Mouse (Mus musculus): ENCODE data around the gene Ubac2. TPM values are rescaled to one million over a fixed set of nuclear protein-coding genes. Genes with fewer than 3 reads are reported as not detected.

The Ubac2 gene
- polyA plus RNA-seq, 1 experiment from 2014 or later: 67.3 TPM

DNA sequence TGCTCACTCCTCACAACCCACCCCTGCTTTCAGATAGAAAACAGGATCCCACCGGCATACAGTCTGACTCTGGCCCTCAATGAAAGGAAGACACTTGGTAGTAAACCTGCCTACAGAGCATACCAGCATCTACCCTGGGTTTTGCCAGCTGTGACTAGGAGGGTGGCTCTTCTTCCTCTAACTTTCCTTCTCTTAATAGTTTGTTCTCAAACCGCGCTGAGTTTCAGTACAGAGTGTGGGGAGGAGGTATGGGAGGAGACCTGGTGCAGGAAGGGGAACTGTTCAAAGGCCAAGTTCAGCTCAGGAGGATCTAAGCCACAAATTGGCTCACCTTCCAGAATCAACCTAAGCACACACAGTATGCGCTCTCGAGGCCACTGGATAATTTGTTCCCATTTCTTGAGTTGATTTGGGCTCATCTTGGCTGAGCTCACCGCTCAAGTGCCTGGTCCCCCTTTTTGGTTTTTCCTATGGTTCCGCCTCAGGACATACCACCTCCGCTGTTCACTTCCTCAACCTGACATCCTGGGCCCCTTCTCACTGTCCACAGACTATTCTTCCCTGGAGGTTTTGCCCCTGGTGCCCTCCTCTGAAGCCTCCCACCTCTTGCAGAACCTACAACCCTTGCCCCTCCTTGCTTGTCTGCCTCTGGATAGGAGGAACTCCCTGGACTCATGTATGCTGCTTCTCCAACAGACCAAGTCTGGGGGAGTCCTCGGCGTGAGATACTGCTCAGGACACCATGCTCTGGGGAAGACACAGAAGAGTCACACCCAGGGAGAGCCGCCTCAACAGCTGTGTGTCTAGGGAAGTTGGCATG lies 150.7 kb downstream of the Ubac2 start:
- Histone ChIP-seq H3K4me2 (replicated peaks) (no peak overlapping the region), H3K27me3 (no peaks in the 10 kb centered on the region), H3K9me3 (replicated peaks) (no peaks in the 10 kb centered on the region), H3K9ac (no peak overlapping the region), H3K36me3 (no peaks in the 10 kb centered on the region), H3K4me3 (replicated peaks) (no peak overlapping the region), H3K4me1 (no peaks in the 10 kb centered on the region), H3K27ac (replicated peaks) (no peak overlapping the region)
- ATAC-seq (ENCODE audit: insufficient number of reproducible peaks, low FRiP score, low TSS enrichment, low read depth): no peak
- 79% methylated on average over 11 of the region's 11 CpGs for WGBS

DNA sequence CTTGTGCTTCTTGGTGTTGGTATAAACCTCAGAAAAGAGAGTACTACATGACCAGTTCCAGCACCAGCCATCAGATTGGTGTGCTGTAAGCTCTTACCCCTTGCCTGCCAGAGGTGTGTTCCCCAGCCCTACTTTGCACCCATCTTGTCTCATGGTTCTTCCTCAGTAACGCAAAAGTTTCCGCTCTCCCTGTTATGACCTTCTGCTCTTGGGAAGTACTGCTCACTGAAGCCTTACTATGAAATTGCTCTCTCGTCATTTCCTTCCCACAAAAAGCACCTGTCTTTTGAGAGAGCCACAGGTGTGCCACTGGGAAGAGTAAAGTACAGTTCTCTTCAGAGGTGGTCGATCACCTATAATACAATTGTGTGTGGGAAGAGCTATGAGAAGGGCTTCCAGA lies 151.4 kb downstream of the Ubac2 start:
- H3K4me1 ChIP-seq: no peaks in the 10 kb centered on the region
- no peak for ATAC-seq (ENCODE audit: insufficient number of reproducible peaks, low FRiP score, low TSS enrichment, low read depth)
- H3K4me2 ChIP-seq (replicated peaks): no peak overlapping the region
- no peaks in the 10 kb centered on the region for H3K9me3 ChIP-seq (replicated peaks)
- no peaks in the 10 kb centered on the region for H3K27me3 ChIP-seq
- 87% methylated on average over 4 of the region's 4 CpGs for WGBS
- H3K4me3 ChIP-seq (replicated peaks): no peak overlapping the region
- no peak overlapping the region for H3K9ac ChIP-seq
- H3K27ac ChIP-seq (replicated peaks): no peak overlapping the region
- no peaks in the 10 kb centered on the region for H3K36me3 ChIP-seq

DNA sequence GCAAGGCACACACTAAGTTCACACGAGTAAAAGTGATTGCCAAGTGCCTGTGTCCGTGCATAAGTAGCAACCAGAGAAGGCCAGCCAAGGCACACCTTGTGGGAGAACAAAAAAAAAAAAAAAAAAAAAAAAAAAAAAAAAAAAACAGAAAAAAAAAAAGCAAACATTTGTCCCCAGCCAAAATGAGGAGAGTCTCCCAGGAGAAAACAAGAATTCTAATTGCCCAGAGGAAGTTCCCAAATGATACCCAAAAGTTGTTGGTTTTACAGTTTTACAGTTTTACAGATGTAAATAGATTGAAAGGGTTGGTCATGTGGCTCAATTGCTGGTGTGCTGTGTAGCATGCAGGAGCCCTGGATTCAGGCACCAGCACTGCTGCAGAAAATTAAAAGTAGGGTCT lies 153.6 kb downstream of the Ubac2 start:
- Histone ChIP-seq H3K36me3 (no peaks in the 10 kb centered on the region), H3K27me3 (no peaks in the 10 kb centered on the region), H3K4me3 (replicated peaks) (no peak overlapping the region), H3K4me1 (no peaks in the 10 kb centered on the region), H3K9ac (no peak overlapping the region), H3K4me2 (replicated peaks) (no peak overlapping the region), H3K27ac (replicated peaks) (no peak overlapping the region), H3K9me3 (replicated peaks) (0 out of 2 replicates have a peak, but pooled peaks cover 3% of the 10 kb centered on the region)
- ATAC-seq (ENCODE audit: insufficient number of reproducible peaks, low FRiP score, low TSS enrichment, low read depth): no peak
- WGBS: 76% methylated on average over 2 of the region's 2 CpGs

DNA sequence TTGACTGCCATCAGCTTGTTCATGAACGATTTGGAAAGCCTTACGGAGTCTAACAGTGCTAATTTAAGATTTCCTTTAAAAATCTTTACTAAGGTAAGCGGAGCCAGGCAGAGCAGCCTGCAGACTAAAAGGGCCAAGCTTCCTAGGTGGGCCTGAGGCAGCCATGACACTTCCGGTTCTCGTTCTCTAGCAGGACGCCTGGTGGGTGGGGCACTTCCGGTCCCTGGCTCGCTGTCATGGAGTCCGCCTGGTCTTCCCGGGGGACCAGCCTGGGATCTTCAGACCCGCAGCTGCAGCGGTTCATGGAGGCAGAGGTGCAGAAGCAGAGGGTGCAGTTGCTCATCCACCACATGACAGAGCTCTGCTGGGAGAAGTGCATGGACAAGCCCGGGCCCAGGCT lies 156.0 kb downstream of the Ubac2 start, which contains the start of gene Timm8a2:
TSS of gene Timm8a2 (plus strand) at position 224 of the 400 bp plus-strand sequence.
- Histone ChIP-seq H3K4me2 (replicated peaks) (no peak within 1 kb of the TSS), H3K36me3 (no peaks in the 10 kb centered on the region), H3K4me3 (replicated peaks) (no peak within 1 kb of the TSS), H3K4me1 (no peaks in the 10 kb centered on the region), H3K9me3 (replicated peaks) (0 out of 2 replicates have a peak, but pooled peaks cover 3% of the 10 kb centered on the region), H3K27ac (replicated peaks) (no peak within 1 kb of the TSS), H3K9ac (no peak within 1 kb of the TSS), H3K27me3 (no peaks in the 10 kb centered on the region)
- ATAC-seq (ENCODE audit: insufficient number of reproducible peaks, low FRiP score, low TSS enrichment, low read depth): no peak
- 92% methylated on average over 13 of the region's 13 CpGs for WGBS

DNA sequence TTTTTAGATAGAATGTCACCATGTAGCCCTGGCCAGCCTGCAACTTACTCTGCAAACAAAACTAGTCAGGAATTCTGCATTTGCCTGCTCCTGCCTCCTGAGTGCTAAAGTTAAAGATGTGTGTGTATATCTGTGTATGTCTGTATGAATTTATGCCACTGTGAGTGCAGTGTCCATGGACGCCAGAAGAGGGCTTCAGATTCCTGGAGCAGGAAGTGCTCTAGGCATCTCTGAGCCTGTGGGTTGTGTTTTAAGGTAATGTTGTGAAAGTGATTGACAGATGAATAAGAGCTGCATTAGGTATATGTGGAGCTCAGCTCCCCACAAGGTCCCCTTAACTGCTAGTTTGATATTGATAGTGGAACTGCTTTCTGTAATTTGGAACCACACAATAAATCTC lies 156.8 kb downstream of the Ubac2 start:
- Histone ChIP-seq H3K9me3 (replicated peaks) (0 out of 2 replicates have a peak, but pooled peaks cover 3% of the 10 kb centered on the region), H3K27ac (replicated peaks) (no peak overlapping the region), H3K4me3 (replicated peaks) (no peak overlapping the region), H3K4me2 (replicated peaks) (no peak overlapping the region), H3K4me1 (no peaks in the 10 kb centered on the region), H3K9ac (no peak overlapping the region), H3K27me3 (no peaks in the 10 kb centered on the region), H3K36me3 (no peaks in the 10 kb centered on the region)
- ATAC-seq (ENCODE audit: insufficient number of reproducible peaks, low FRiP score, low TSS enrichment, low read depth): no peak
- WGBS: 86% methylated on average over 1 of the region's 1 CpGs

DNA sequence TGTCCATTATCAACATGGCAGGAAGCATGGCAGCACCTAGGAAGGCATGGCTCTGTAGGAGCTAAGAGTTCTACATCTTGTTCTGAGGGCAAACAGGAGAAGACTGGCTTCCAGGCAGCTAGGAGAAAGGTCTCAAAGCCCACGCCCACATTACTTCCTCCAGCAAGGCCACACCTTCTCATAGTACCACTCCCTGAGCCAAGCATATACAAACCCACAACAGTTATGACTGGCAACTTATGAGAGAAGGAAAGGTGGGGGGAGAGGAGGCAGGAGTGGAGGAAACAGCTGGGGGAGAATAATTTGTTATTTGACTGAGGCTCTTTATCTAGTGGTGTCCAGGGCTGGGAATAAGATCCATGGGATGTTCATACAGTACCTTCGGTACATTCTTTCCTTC lies 157.4 kb downstream of the Ubac2 start:
- Histone ChIP-seq H3K27ac (replicated peaks) (no peak overlapping the region), H3K4me2 (replicated peaks) (no peak overlapping the region), H3K36me3 (no peaks in the 10 kb centered on the region), H3K4me1 (no peaks in the 10 kb centered on the region), H3K9ac (no peak overlapping the region), H3K4me3 (replicated peaks) (no peak overlapping the region), H3K27me3 (no peaks in the 10 kb centered on the region), H3K9me3 (replicated peaks) (0 out of 2 replicates have a peak, but pooled peaks cover 3% of the 10 kb centered on the region)
- no peak for ATAC-seq (ENCODE audit: insufficient number of reproducible peaks, low FRiP score, low TSS enrichment, low read depth)
- WGBS: 89% methylated on average over 2 of the region's 2 CpGs

DNA sequence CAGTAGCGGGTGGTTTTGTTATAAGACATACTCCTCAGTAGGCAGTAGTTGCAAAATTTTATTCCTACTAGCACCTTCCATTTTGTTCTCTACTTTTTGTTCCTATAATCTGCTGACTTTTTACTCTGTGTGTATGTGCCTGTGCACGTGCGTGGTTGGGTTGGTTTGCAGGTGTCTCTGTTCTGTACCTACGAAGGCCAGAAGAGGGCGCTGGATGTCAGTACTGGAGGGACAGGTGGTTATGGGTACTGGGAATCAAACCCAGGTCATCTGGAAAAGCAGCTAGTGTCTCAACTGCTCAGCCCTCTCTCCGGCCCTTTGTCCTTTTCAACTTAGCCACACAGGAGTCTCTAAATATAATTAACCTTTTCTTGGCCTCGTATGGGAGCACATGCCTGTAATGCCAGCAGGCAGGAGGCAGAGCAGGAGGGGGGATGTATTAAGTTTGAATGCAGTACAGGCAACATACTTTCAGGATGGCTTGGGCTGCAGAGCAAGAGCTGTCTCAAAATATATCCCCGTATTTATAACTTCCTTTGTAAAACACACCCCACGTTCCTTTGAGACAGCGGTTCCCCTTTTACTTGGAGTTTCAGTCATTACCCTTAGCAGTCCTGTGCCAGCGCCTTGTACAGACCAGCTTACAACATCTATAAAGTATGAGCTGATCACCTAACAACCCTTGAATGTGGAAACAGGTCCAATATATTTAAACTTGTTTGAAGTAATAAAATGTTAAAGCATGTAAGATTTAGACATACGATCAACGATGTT lies 160.6 kb downstream of the Ubac2 start:
- no peak overlapping the region for H3K27ac ChIP-seq (replicated peaks)
- H3K27me3 ChIP-seq: no peaks in the 10 kb centered on the region
- no peak for ATAC-seq (ENCODE audit: insufficient number of reproducible peaks, low FRiP score, low TSS enrichment, low read depth)
- 82% methylated on average over 13 of the region's 13 CpGs for WGBS
- H3K4me2 ChIP-seq (replicated peaks): no peak overlapping the region
- no peaks in the 10 kb centered on the region for H3K4me1 ChIP-seq
- 0 out of 2 replicates have a peak, but pooled peaks cover 3% of the 10 kb centered on the region for H3K9me3 ChIP-seq (replicated peaks)
- no peak overlapping the region for H3K9ac ChIP-seq
- no peaks in the 10 kb centered on the region for H3K36me3 ChIP-seq
- no peak overlapping the region for H3K4me3 ChIP-seq (replicated peaks)

DNA sequence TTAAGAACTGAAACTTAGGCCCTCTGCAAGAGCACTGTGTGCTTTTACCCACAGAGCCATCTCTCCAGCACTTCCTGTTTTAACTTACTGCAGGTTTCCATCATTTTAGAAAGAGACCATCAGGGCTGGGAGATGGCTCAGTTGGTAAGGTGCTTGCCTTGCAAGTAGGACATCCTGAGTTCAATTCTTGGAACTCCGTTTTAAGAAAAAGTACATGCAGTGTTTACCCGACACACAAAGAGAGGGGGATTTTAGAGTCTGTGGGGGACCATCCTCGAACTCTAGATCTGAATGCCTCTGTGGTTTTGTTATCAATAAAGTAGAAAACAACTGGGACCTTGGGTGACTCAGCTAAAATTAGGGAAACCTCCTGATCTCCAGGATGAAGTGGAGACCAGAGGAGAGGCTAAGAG lies 163.0 kb downstream of the Ubac2 start:
- 85% methylated on average over 3 of the region's 3 CpGs for WGBS

DNA sequence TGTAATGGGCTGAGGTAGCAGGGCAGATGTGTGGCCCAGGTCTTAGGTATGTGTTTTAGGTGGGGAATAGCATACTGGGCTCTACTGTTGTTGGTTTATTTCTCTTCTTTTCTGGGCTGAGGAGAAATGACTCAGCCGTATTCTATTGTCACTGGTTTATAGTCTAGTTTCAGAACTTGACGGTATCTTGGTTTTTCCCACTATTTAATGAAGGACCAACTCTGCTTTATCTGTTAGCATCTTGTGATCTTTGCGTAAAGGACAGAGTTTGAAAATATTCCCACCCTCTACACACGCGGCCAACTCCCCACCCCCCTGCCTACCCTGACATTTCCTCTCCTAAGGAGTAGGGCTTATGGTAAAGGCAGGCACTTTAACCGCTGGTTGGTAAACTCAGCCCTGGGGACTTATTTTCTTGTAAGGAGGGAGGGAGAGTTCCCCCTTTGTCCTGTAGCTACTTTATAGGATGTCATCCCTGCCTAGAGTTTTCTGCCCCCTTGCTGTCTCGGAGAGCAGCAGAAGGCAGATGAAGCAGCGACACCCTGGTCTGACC lies 163.8 kb downstream of the Ubac2 start:
- H3K27ac ChIP-seq (replicated peaks): no peak overlapping the region
- no peaks in the 10 kb centered on the region for H3K4me1 ChIP-seq
- WGBS: 71% methylated on average over 8 of the region's 8 CpGs
- no peak overlapping the region for H3K9ac ChIP-seq
- no peak overlapping the region for H3K4me3 ChIP-seq (replicated peaks)
- H3K4me2 ChIP-seq (replicated peaks): no peak overlapping the region
- no peaks in the 10 kb centered on the region for H3K36me3 ChIP-seq
- no peaks in the 10 kb centered on the region for H3K9me3 ChIP-seq (replicated peaks)
- no peak for ATAC-seq (ENCODE audit: insufficient number of reproducible peaks, low FRiP score, low TSS enrichment, low read depth)
- H3K27me3 ChIP-seq: no peaks in the 10 kb centered on the region

More for the DNA sequence above, 163.0 kb downstream of the Ubac2 start:
- no peak overlapping the region for H3K9ac ChIP-seq
- no peak overlapping the region for H3K27ac ChIP-seq (replicated peaks)
- no peaks in the 10 kb centered on the region for H3K4me1 ChIP-seq
- no peak overlapping the region for H3K4me3 ChIP-seq (replicated peaks)
- no peak for ATAC-seq (ENCODE audit: insufficient number of reproducible peaks, low FRiP score, low TSS enrichment, low read depth)
- no peaks in the 10 kb centered on the region for H3K36me3 ChIP-seq
- no peak overlapping the region for H3K4me2 ChIP-seq (replicated peaks)
- H3K27me3 ChIP-seq: no peaks in the 10 kb centered on the region
- H3K9me3 ChIP-seq (replicated peaks): no peaks in the 10 kb centered on the region

DNA sequence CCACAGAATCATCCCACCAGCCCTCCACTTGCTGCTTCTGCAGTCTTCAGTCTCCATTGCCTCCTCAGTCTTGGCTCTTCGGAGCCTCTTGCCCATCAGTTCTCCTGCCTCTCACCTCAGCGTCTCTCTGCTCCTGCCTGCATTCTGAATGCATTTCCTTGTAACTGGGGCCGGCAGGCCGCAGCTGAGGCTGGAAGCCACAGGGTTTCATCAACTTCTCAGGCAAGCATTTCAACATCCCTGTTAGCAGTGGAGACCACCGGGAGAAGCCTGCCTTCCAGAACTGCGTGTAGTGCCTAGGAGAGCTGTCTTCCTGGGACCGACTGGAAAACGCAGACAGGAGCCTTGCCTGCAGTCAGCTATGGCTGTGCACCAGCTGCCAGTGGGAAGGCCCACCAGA lies 169.4 kb downstream of the Ubac2 start:
- ATAC-seq (ENCODE audit: insufficient number of reproducible peaks, low FRiP score, low TSS enrichment, low read depth): no peak
- H3K27ac ChIP-seq (replicated peaks): no peak overlapping the region
- no peaks in the 10 kb centered on the region for H3K27me3 ChIP-seq
- no peaks in the 10 kb centered on the region for H3K36me3 ChIP-seq
- no peak overlapping the region for H3K4me3 ChIP-seq (replicated peaks)
- H3K9ac ChIP-seq: no peak overlapping the region
- no peak overlapping the region for H3K4me2 ChIP-seq (replicated peaks)
- no peaks in the 10 kb centered on the region for H3K4me1 ChIP-seq
- no peaks in the 10 kb centered on the region for H3K9me3 ChIP-seq (replicated peaks)
- WGBS: 86% methylated on average over 8 of the region's 8 CpGs

DNA sequence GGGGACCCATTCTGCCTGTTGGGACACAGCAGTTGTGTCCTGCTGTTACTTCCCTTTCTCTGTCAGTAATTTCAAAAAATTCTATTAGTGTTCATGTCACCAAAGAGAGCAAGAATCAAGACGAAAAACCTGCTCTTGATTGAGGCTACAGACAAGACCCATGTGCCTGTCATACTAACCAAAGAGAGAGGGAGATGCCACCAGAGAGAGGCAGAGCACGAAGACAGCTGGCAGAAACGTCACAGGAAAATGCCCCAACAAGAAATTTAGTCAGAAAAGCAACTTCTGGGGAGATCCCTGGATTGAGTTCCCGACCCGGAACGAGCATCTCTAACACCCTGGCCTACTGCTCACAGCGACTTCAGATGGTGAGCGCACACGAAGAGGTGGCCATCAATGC lies 170.4 kb downstream of the Ubac2 start:
- Histone ChIP-seq H3K9me3 (replicated peaks) (no peaks in the 10 kb centered on the region), H3K27me3 (no peaks in the 10 kb centered on the region), H3K27ac (replicated peaks) (no peak overlapping the region), H3K4me3 (replicated peaks) (no peak overlapping the region), H3K9ac (no peak overlapping the region), H3K4me2 (replicated peaks) (no peak overlapping the region), H3K4me1 (0 out of 2 replicates have a peak, but pooled peaks cover 4% of the 10 kb centered on the region), H3K36me3 (no peaks in the 10 kb centered on the region)
- ATAC-seq (ENCODE audit: insufficient number of reproducible peaks, low FRiP score, low TSS enrichment, low read depth): no peak
- WGBS: 76% methylated on average over 9 of the region's 9 CpGs
